ENCODE assay signal across 14 mouse cellular contexts in the genomic region with DNA sequence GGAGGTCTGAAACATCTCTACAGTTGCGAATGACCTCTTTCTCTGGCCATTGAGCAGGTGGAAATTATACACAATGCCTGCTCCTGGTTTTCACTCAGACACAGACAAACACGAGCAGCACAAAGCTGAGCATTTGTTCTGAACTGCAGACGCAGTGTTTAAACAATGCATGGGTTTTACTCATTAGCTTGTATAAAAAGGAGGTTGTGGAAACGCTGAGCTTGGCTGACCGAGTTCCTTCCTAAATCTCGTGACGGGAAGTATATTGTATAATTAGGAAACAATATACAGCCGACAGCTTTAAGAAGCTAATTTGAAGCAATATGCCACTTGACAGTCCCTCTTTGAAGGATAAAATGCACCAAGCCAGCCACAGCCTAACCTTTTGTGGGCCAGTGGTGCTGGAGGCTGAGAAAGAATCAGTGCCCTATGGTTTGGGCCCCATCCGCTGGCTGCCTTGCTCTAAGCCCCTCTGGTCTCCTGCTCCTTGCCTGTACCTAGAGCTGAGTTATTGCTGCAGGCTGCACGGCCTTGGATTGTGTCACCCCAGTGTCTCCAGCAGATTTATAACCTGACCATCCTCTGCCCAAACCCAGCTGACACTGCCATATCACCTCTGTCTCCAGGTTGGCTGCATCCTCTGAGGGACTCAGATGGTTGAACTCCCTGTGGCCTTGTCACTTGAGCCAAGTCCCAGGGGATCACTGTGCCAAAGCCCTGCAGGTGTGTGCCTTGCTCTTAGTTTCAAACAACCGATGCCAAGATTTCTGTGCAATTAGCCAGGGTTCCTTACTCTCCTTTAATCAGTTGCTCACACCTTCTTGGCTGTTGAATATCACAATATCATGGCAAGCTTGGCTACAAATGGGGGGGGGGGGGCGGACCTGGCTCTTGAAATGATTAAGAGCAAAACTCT. TPM values are rescaled to one million over a fixed set of nuclear protein-coding genes. Genes with fewer than 3 reads are reported as not detected.
DNase-seq lines count a peak whose midpoint lies in the region; ATAC-seq lines count a peak whose summit lies in the region.
"Had no signal": no experiment of that assay in that cellular context is flagged by ENCODE, and none has a peak within 500 bp of the region (broad histone marks: within the 10 kb centered on the region; RNA-seq: fewer than 3 reads in every experiment).

No protein-coding gene starts in this region.

- WGBS in heart, embryonic 10.5 days: 58% methylated on average over 12 of the region's 12 CpGs
- 11% methylated on average over 12 of the region's 12 CpGs for WGBS in forebrain, embryonic 13.5 days
- 21% methylated on average over 12 of the region's 12 CpGs for WGBS in limb, embryonic 12.5 days
- 15% methylated on average over 12 of the region's 12 CpGs for WGBS in neural tube, embryonic 13.5 days
- 67% methylated on average over 12 of the region's 12 CpGs for WGBS in liver, embryonic 11.5 days

- H3K27me3 ChIP-seq in heart, embryonic 10.5 days (ENCODE audit: insufficient read depth, poor library complexity, severe bottlenecking): no peaks in the 10 kb centered on the region
- H3K27me3 ChIP-seq in forebrain, embryonic 13.5 days: peaks cover 31% of the 10 kb centered on the region
- no peaks in the 10 kb centered on the region for H3K27me3 ChIP-seq in limb, embryonic 12.5 days
- H3K27me3 ChIP-seq in neural tube, embryonic 13.5 days: peaks cover 11% of the 10 kb centered on the region; the same call in 1 of the 2 replicates
- H3K27me3 ChIP-seq in liver, embryonic 11.5 days (replicated peaks; ENCODE audit: control insufficient read depth, insufficient read depth, low read length): peaks cover 3% of the 10 kb centered on the region; the same call in 1 of the 2 replicates
- H3K27me3 ChIP-seq: lung, embryonic 15.5 days had no signal

- H3K9ac ChIP-seq in forebrain, embryonic 13.5 days: no peak overlapping the region
- H3K9ac ChIP-seq in limb, embryonic 12.5 days (replicated peaks): peak overlapping the region; percentile 1; the same call in 1 of the 2 replicates
- peak overlapping the region; percentile 36; the same call in 1 of the 2 replicates for H3K9ac ChIP-seq in neural tube, embryonic 13.5 days
- no peak overlapping the region for H3K9ac ChIP-seq in liver, embryonic 11.5 days (ENCODE audit: low read depth, low read length)
- H3K9ac ChIP-seq: lung, embryonic 15.5 days had no signal

- peak overlapping the region; percentile 10; the same call in 1 of the 2 replicates for H3K27ac ChIP-seq in heart, embryonic 10.5 days
- peak overlapping the region; percentile 28; the same call in 1 of the 2 replicates for H3K27ac ChIP-seq in forebrain, embryonic 13.5 days
- H3K27ac ChIP-seq in limb, embryonic 12.5 days: no peak overlapping the region
- H3K27ac ChIP-seq in neural tube, embryonic 13.5 days (replicated peaks): no peak overlapping the region
- H3K27ac ChIP-seq in liver, embryonic 11.5 days (ENCODE audit: low read depth, low read length): no peak overlapping the region

- no peak overlapping the region for H3K4me3 ChIP-seq in heart, embryonic 10.5 days
- no peak overlapping the region for H3K4me3 ChIP-seq in forebrain, embryonic 13.5 days
- no peak overlapping the region for H3K4me3 ChIP-seq in limb, embryonic 12.5 days (replicated peaks)
- H3K4me3 ChIP-seq in neural tube, embryonic 13.5 days: no peak overlapping the region
- no peak overlapping the region for H3K4me3 ChIP-seq in liver, embryonic 11.5 days (ENCODE audit: low read depth, low read length)
- H3K4me3 ChIP-seq: lung, embryonic 15.5 days had no signal

- peak; percentile 27; the same call in 1 of the 2 replicates for ATAC-seq in forebrain, embryonic 13.5 days
- ATAC-seq in limb, embryonic 12.5 days (ENCODE audit: insufficient number of reproducible peaks, insufficient read depth, low FRiP score, low TSS enrichment, low read depth): no peak
- peak; percentile 43; the same call in 1 of the 2 replicates for ATAC-seq in neural tube, embryonic 13.5 days (ENCODE audit: low read depth)
- ATAC-seq in liver, embryonic 11.5 days (replicated peaks; ENCODE audit: low FRiP score): no peak

- intact Hi-C loops in heart, postnatal 25 days (cut with DNase I): loop anchor here (10.0 kb wide), 1 partner anchor 184 kb away; no protein-coding TSS in a partner anchor

- peaks cover 41% of the 10 kb centered on the region for H3K4me1 ChIP-seq in heart, embryonic 10.5 days
- H3K4me1 ChIP-seq in forebrain, embryonic 13.5 days: peaks cover 22% of the 10 kb centered on the region
- H3K4me1 ChIP-seq in limb, embryonic 12.5 days (replicated peaks): peaks cover 63% of the 10 kb centered on the region
- peaks cover 22% of the 10 kb centered on the region for H3K4me1 ChIP-seq in neural tube, embryonic 13.5 days (replicated peaks)
- H3K4me1 ChIP-seq in liver, embryonic 11.5 days (replicated peaks; ENCODE audit: control insufficient read depth, insufficient read depth, low read length): peaks cover 3% of the 10 kb centered on the region

- peak overlapping the region; percentile 17; the same call in 1 of the 2 replicates for H3K4me2 ChIP-seq in forebrain, embryonic 13.5 days
- H3K4me2 ChIP-seq in limb, embryonic 12.5 days: no peak overlapping the region; the same call in 1 of the 2 replicates
- H3K4me2 ChIP-seq in neural tube, embryonic 13.5 days: no peak overlapping the region
- H3K4me2 ChIP-seq in liver, embryonic 11.5 days: no peak overlapping the region
- H3K4me2 ChIP-seq: lung, embryonic 15.5 days had no signal

- no peaks in the 10 kb centered on the region for H3K36me3 ChIP-seq in heart, embryonic 10.5 days
- H3K36me3 ChIP-seq in forebrain, embryonic 13.5 days (ENCODE audit: poor library complexity, severe bottlenecking): no peaks in the 10 kb centered on the region
- H3K36me3 ChIP-seq in limb, embryonic 12.5 days: no peaks in the 10 kb centered on the region
- no peaks in the 10 kb centered on the region for H3K36me3 ChIP-seq in neural tube, embryonic 13.5 days
- H3K36me3 ChIP-seq in liver, embryonic 11.5 days (ENCODE audit: control insufficient read depth, insufficient read depth, low read length): no peaks in the 10 kb centered on the region
- H3K36me3 ChIP-seq: lung, embryonic 15.5 days had no signal

- DNase-seq in heart, embryonic 10.5 days (ENCODE audit: low spot score): no peak
- DNase-seq in heart, postnatal 25 days (ENCODE audit: low spot score): no peak
- DNase-seq in liver, embryonic 11.5 days (ENCODE audit: low spot score): no peak
- DNase-seq in gastrocnemius, adult 18-20 months (ENCODE audit: low spot score): no peak
- no peak for DNase-seq in kidney, postnatal 14 days
- DNase-seq: B cell, adult 2 months; cerebellum, postnatal 36 days; heart, postnatal 10 days; kidney, adult 8-10 months; right cerebral cortex, adult 18-20 months had no signal

- no peaks in the 10 kb centered on the region for H3K9me3 ChIP-seq in heart, embryonic 10.5 days
- no peaks in the 10 kb centered on the region for H3K9me3 ChIP-seq in forebrain, embryonic 13.5 days (replicated peaks)
- no peaks in the 10 kb centered on the region for H3K9me3 ChIP-seq in limb, embryonic 12.5 days
- no peaks in the 10 kb centered on the region for H3K9me3 ChIP-seq in neural tube, embryonic 13.5 days
- H3K9me3 ChIP-seq in liver, embryonic 11.5 days (ENCODE audit: control insufficient read depth, low read length): no peaks in the 10 kb centered on the region
- H3K9me3 ChIP-seq: lung, embryonic 15.5 days had no signal

RNA-seq across cellular contexts. Expression of gene Twist2, which starts 42.4 kb away (rescaled TPM):
- polyA plus RNA-seq in heart, embryonic 10.5 days (2016; fragmentation: Nextera tagmentation; extraction: Ambion mirVana): 5.8 and 17.9 TPM in 2 replicates
- 1 to 10 TPM; 1.2 to 1.9 TPM for total RNA-seq in heart, postnatal 25 days (2021)
- polyA plus RNA-seq in forebrain, embryonic 13.5 days (2015; fragmentation: Nextera tagmentation; extraction: Ambion mirVana): 0.31 and 0.39 TPM in 2 replicates
- 45.3 and 50.4 TPM in 2 replicates for polyA plus RNA-seq in limb, embryonic 12.5 days (2016; fragmentation: Nextera tagmentation; extraction: Ambion mirVana)
- 1.7 and 3.8 TPM in 2 replicates for polyA plus RNA-seq in neural tube, embryonic 13.5 days (2015; fragmentation: Nextera tagmentation; extraction: Ambion mirVana)
- polyA plus RNA-seq in liver, embryonic 11.5 days (2014; fragmentation: Nextera tagmentation; extraction: Ambion mirVana): 4.5 and 5.8 TPM in 2 replicates
- 1 to 10 TPM in 1 of 2 experiments, under 1 TPM in 1; 0.91 to 1.7 TPM for total RNA-seq in gastrocnemius, adult 18-20 months (2021)

Comparison
In these comparisons a context has a peak if more than half of its experiments do, and no peak if none do; other contexts are left out.
1. H3K27ac ChIP-seq: peak in heart, embryonic 10.5 days (single experiment) and forebrain, embryonic 13.5 days (single experiment); none in limb, embryonic 12.5 days (single experiment), neural tube, embryonic 13.5 days (single experiment) and liver, embryonic 11.5 days (single experiment).
2. ATAC-seq: peak in forebrain, embryonic 13.5 days (single experiment) and neural tube, embryonic 13.5 days (single experiment); none in limb, embryonic 12.5 days (single experiment) and liver, embryonic 11.5 days (single experiment).
3. H3K9ac ChIP-seq: peak in limb, embryonic 12.5 days (single experiment) and neural tube, embryonic 13.5 days (single experiment); none in forebrain, embryonic 13.5 days (single experiment) and liver, embryonic 11.5 days (single experiment).